Mouse (Mus musculus) cortical plate, adult 2 months (tissue): ENCODE results near the gene Tmem150c.

ENCODE experiments used
- CTCF ChIP-seq: fragments of 200-500 bp; IDR thresholded peaks from 2 replicates; pipeline ENCODE4 v1.5.1; 2011; ENCODE audit warnings: mild to moderate bottlenecking, control low read depth, low read length; ENCODE audit not compliant: insufficient read depth; ENCODE audit errors: extremely low read depth
- POLR2A ChIP-seq: fragments of 200-500 bp; IDR thresholded peaks from 2 replicates; pipeline ENCODE4 v1.6.1; 2011; ENCODE audit warnings: mild to moderate bottlenecking, low read length, control low read depth; ENCODE audit not compliant: insufficient read depth; ENCODE audit errors: extremely low read depth

DNA sequence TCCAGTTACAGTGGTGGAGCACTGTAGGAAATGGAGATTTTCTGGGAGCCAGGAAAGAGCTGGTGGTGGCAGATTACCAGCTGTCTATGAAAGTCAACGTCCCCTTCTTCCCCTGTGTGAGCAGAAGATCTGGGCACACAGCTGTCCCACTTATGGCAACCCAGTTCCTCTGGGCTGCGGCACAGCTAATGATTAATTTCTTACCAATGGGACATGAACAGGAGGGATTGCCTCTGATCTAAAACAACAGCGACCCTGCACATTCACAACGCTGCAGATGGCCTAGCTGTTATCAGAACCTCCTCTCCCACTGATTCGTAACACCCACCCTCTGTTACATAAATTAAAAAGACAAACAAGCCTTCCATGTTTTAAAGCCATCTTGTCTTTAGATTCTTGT, 46.2 kb downstream of the Tmem150c start:
- no peak for TF ChIP-seq POLR2A
- no peak for TF ChIP-seq CTCF
